Comparison of ENCODE assay signal across 12 mouse cellular contexts in the genomic region with DNA sequence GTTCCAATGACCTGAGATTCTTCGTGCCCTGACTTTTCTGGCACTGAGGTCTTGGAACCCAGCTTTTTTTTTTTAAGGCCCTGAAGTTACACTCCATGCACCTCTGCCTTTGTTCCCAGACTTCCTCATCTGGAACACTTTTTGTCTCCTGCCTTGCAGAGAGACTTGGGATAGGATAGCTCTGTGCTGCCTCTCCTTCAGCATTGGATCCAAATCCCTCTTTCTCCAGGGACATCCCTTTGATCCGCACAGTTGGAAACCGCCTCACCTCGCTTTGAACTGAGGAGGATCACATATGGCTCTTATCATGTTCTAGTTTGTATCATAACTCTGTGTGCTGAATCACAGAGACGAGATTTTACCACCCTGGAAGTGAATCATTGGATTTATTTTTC.
DNase-seq lines count a peak whose midpoint lies in the region; ATAC-seq lines count a peak whose summit lies in the region.
"Had no signal": no experiment of that assay in that cellular context is flagged by ENCODE, and none has a peak within 500 bp of the region (broad histone marks: within the 10 kb centered on the region; RNA-seq: fewer than 3 reads in every experiment).

No protein-coding gene starts in this region.

- H3K4me2 ChIP-seq in kidney, embryonic 14.5 days (replicated peaks; ENCODE audit: low read depth, low read length), result no peak overlapping the region
- H3K4me2 ChIP-seq in embryonic facial prominence, embryonic 14.5 days (ENCODE audit: low read depth, low read length), result peak overlapping the region; percentile 16
- peak overlapping the region; percentile 45 for H3K4me2 ChIP-seq in limb, embryonic 13.5 days (replicated peaks)
- H3K4me2 ChIP-seq: midbrain, embryonic 12.5 days had no signal

- H3K9me3 ChIP-seq in kidney, embryonic 14.5 days (ENCODE audit: control insufficient read depth, low read length), result no peaks in the 10 kb centered on the region
- no peaks in the 10 kb centered on the region for H3K9me3 ChIP-seq in embryonic facial prominence, embryonic 14.5 days (ENCODE audit: control insufficient read depth, low read length)
- H3K9me3 ChIP-seq in limb, embryonic 13.5 days, result no peaks in the 10 kb centered on the region
- H3K9me3 ChIP-seq: midbrain, embryonic 12.5 days had no signal

- WGBS in kidney, embryonic 14.5 days, result 62% methylated on average over 5 of the region's 5 CpGs
- WGBS in embryonic facial prominence, embryonic 14.5 days, result 27% methylated on average over 5 of the region's 5 CpGs
- 43% methylated on average over 5 of the region's 5 CpGs for WGBS in limb, embryonic 13.5 days

- H3K4me3 ChIP-seq in kidney, embryonic 14.5 days (ENCODE audit: low read length), result no peak overlapping the region
- H3K4me3 ChIP-seq in embryonic facial prominence, embryonic 14.5 days (ENCODE audit: low read depth, low read length), result no peak overlapping the region
- H3K4me3 ChIP-seq in limb, embryonic 13.5 days, result no peak overlapping the region
- H3K4me3 ChIP-seq: midbrain, embryonic 12.5 days had no signal

- no peaks in the 10 kb centered on the region for H3K36me3 ChIP-seq in kidney, embryonic 14.5 days (ENCODE audit: control insufficient read depth, insufficient read depth, low read length)
- no peaks in the 10 kb centered on the region for H3K36me3 ChIP-seq in embryonic facial prominence, embryonic 14.5 days (ENCODE audit: control insufficient read depth, insufficient read depth, low read length)
- H3K36me3 ChIP-seq in limb, embryonic 13.5 days, result no peaks in the 10 kb centered on the region
- H3K36me3 ChIP-seq: midbrain, embryonic 12.5 days had no signal

- H3K9ac ChIP-seq in kidney, embryonic 14.5 days (ENCODE audit: low read depth, low read length), result no peak overlapping the region
- no peak overlapping the region for H3K9ac ChIP-seq in embryonic facial prominence, embryonic 14.5 days (ENCODE audit: low read depth, low read length)
- no peak overlapping the region for H3K9ac ChIP-seq in limb, embryonic 13.5 days
- H3K9ac ChIP-seq: liver, embryonic 14.5 days; midbrain, embryonic 12.5 days had no signal

- H3K27ac ChIP-seq in kidney, embryonic 14.5 days (ENCODE audit: low read depth, low read length), result peak overlapping the region; percentile 77; the same call in 1 of the 2 replicates
- peak overlapping the region; percentile 90 for H3K27ac ChIP-seq in embryonic facial prominence, embryonic 14.5 days (replicated peaks; ENCODE audit: low read depth, low read length)
- peak overlapping the region; percentile 97 for H3K27ac ChIP-seq in limb, embryonic 13.5 days
- H3K27ac ChIP-seq: liver, embryonic 14.5 days; midbrain, embryonic 12.5 days had no signal

- ATAC-seq in kidney, embryonic 14.5 days (ENCODE audit: low FRiP score, low TSS enrichment), result no peak
- 0 out of 2 replicates have a peak, but pooled peaks have one; percentile 42 for ATAC-seq in embryonic facial prominence, embryonic 14.5 days (ENCODE audit: low read depth)
- peak; percentile 41 for ATAC-seq in limb, embryonic 13.5 days (ENCODE audit: low FRiP score, low read depth)
- ATAC-seq in megakaryocyte progenitor cell, adult 5-6 weeks (replicated peaks; ENCODE audit: poor library complexity), result no peak

- H3K27me3 ChIP-seq in kidney, embryonic 14.5 days (ENCODE audit: control insufficient read depth, insufficient read depth, low read length), result no peaks in the 10 kb centered on the region
- no peaks in the 10 kb centered on the region for H3K27me3 ChIP-seq in embryonic facial prominence, embryonic 14.5 days (replicated peaks; ENCODE audit: control insufficient read depth, insufficient read depth, low read length)
- no peaks in the 10 kb centered on the region for H3K27me3 ChIP-seq in limb, embryonic 13.5 days
- H3K27me3 ChIP-seq: midbrain, embryonic 12.5 days had no signal

- DNase-seq in embryo, embryonic 11 days, result peak; percentile 18
- DNase-seq in embryo, embryonic 9.5 days (ENCODE audit: extremely low spot score), result no peak
- no peak for DNase-seq in kidney, postnatal 14 days
- DNase-seq in embryonic facial prominence, embryonic 14.5 days (ENCODE audit: low spot score), result no peak
- no peak for DNase-seq in layer of hippocampus, postnatal 10 days (ENCODE audit: low spot score in 2 of 2)
- DNase-seq: cerebellum, postnatal 36 days; gastrocnemius, postnatal 14 days had no signal

- H3K4me1 ChIP-seq in kidney, embryonic 14.5 days (ENCODE audit: control insufficient read depth, insufficient read depth, low read length), result peaks cover 15% of the 10 kb centered on the region
- H3K4me1 ChIP-seq in embryonic facial prominence, embryonic 14.5 days (ENCODE audit: control insufficient read depth, insufficient read depth, low read length), result peaks cover 32% of the 10 kb centered on the region
- H3K4me1 ChIP-seq in limb, embryonic 13.5 days, result peaks cover 55% of the 10 kb centered on the region

Comparison
In these comparisons a context has a peak if more than half of its experiments do, and no peak if none do; other contexts are left out.
1. ATAC-seq: peak in embryonic facial prominence, embryonic 14.5 days (single experiment) and limb, embryonic 13.5 days (single experiment); none in kidney, embryonic 14.5 days (single experiment) and megakaryocyte progenitor cell, adult 5-6 weeks (single experiment).
2. Peak in every context shown above with its lines, with median percentiles within 50 percentile points of each other: H3K27ac ChIP-seq.